Mouse (Mus musculus) kidney, postnatal 14 days (tissue): ENCODE measurements around the gene Gtf2h1.
A peak's percentile ranks its signal among the peaks of the same experiment; 100 is the strongest.

ENCODE experiments used
- DNase-seq: peaks from one replicate; pipeline ENCODE4 v3.0.0; 2022; ENCODE audit warnings: mixed read lengths

Gene Gtf2h1

DNA sequence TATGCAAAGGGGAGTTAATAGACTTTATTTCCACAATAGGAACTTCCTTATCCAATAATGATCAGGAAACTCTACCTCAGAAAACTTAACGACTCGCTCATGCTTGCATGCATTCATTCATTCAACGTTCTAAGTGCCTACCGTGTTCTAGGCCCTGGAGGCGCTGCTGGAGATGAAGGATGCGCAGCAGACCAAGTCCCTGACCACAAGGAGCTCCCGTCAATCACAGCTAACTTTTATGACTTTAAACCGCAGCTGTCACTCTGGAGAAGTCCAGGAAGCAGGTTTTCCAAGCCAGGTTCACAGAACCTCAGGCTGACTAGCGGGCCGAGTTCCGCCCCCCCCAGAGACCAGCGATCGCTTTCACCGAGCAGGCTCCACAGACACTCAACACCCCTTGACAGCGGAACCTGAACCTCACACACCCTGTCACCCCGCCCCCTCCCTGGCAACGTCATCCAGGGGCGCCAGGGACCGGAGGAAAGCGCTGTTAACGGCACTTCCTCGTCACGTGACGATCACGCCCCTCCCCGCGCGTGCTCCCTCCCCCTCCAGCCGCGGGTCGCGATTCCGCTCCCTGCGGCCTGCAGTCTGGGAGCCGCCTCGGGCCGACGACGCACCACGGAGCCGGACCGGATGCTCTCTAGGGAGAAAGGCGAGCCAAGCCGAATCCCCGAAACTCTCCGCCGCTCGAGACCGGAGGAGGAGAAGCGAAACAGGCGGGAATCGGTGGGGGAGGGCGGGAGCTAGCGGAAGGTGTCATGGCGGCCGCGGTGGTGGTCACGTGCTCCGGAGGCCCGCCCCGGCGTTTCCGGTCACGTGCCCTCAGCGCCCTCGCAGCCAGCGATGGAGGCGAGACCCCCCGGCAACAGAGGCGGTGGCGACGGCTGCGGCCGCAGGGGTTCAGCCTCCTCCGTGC, at the start of gene Gtf2h1, which contains the start of gene Hps5:
TSS of gene Gtf2h1 (plus strand) at position 817 of the 919 bp plus-strand sequence.
TSS of gene Hps5 (minus strand) at position 778 of the 919 bp plus-strand sequence.
- peak; percentile 98 for DNase-seq

GRCm38 (mm10) chr7:46746381-46746780, 49.5 kb upstream of the Gtf2h1 start:
- no peak for DNase-seq

- DNase-seq = no peak
Measured at GRCm38 (mm10) chr7:46748459-46748858, 47.4 kb upstream of the Gtf2h1 start.

DNA sequence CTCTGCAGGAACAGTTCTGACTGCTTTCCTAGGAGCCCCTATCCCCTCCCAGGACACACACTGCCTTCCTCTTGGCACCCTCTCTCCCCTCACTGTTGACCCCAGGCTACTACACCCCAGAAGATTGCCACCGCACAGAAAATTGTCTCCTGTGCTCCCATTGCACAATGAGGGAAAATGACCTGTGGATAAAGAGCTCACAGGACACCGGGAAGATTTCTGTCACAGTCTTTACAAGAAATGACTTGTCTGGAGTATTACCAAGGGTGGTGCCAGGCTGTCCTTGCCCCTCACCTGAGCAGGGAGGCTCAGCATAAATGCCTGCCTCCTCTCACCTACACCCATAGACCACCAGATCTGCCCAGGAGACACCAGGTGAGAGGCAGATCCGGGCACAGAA, 44.4 kb upstream of the Gtf2h1 start, which contains the start of gene Saa2:
TSS of gene Saa2 (plus strand) at position 301 of the 400 bp plus-strand sequence.
- no peak for DNase-seq

DNA sequence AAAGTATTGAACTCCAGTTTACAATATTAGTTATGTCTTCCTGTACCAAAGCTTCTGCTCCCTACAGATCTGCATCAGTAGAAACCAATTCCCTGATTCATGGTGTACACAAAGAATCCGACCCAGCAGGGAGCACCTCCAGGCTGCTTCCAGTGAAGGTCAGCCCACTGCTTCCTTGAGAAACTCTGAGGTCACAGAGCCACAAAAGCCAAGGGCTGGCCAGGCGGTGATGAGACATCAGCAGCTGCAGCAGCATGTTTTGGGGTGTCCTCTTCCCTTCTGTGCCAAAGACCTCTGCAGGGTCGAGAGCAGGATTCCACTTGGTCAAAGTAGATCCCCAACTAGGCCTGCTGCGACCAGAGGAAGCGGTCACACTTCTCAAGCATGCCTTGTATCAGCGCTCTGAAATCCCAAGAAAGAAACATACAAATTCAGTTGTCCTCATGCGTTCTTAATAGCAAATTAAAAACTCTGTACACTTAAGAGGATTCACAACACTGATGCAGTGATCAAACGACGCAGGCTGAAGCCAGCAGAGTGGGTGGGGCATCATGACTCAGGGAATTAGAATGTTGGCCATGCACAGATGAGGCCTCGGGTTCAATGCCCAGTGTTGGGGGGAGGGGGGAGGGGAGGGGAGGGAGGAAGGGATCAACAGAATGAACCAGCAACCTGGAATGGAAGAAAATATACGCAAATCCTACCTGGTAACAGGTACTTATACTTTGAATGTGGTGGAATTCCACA, 34.7 kb upstream of the Gtf2h1 start:
- no peak for DNase-seq

- no peak for DNase-seq
Measured at GRCm38 (mm10) chr7:46762601-46763000, 33.3 kb upstream of the Gtf2h1 start.

DNA sequence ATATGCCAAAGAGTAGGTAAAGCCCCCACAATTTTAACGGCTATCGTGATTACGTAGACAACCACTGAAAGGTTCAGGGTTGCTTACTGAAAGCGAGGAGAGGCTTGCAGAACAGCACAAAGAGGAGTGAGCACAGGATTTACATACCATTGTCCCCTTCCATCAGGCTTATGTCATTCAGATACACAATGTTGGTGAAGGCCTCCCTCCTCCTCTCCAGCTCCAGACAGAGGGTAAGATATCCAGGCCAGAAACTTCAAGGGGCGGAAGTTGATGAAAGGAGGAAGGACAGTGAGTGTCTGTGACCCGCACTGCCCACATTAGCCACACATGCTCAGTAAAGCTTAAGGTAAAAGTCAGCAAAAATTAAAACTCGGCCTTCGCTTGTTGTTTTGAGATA, 31.2 kb upstream of the Gtf2h1 start:
- no peak for DNase-seq

DNA sequence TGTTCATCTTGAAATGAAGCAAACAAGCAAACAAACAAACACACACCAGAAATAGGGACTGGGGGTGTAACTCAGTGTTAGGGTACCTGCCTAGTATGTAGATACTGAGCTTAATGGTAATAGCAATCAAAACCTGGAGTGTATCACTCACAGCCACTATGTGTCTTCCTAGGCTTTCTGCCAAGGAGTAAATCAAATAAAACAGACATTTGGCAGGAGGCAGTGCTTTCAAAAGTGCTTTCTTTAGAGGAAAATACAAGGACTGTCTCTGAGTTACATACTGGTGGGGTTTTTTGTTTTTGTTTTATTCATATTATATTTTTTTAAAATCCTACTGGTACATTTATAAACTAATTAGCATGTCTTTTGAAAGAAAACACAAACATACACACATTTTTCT, 28.5 kb upstream of the Gtf2h1 start:
- DNase-seq = no peak

- DNase-seq = no peak
Measured at GRCm38 (mm10) chr7:46768451-46768850, 27.5 kb upstream of the Gtf2h1 start.

GRCm38 (mm10) chr7:46770706-46771105, 25.2 kb upstream of the Gtf2h1 start:
- peak; percentile 60 for DNase-seq

GRCm38 (mm10) chr7:46789177-46789849, 6.6 kb upstream of the Gtf2h1 start:
- DNase-seq = no peak

- peak; percentile 29 for DNase-seq
Measured at GRCm38 (mm10) chr7:46793871-46794270, 2.0 kb upstream of the Gtf2h1 start.

DNA sequence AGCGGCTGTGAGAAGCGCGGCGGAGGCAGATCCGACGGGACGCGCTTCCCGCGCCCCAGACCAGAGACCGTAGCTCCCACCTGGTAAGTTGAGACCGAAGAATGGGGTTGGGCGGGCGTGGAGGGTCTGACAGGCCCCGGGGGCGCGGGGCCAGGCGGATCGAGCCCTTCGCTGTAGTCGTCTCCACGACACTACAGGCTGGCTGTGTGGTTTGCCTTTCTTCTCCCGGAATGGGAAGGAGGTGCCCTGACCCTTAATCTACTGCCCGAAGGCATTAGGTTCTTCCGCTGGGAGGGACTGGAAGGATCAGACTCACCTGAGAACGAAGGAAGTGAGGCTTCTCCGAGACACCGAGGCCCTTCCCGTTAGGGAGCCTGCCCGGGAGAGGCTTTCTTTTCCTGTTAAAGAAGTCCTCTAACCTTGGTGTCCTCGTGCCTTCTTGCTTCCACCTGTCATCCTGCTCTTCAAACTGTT, 340 bp downstream of the Gtf2h1 start:
- DNase-seq = no peak

GRCm38 (mm10) chr7:46796779-46797178, 876 bp downstream of the Gtf2h1 start:
- no peak for DNase-seq

GRCm38 (mm10) chr7:46810325-46810724, 14.4 kb downstream of the Gtf2h1 start:
- no peak for DNase-seq

DNA sequence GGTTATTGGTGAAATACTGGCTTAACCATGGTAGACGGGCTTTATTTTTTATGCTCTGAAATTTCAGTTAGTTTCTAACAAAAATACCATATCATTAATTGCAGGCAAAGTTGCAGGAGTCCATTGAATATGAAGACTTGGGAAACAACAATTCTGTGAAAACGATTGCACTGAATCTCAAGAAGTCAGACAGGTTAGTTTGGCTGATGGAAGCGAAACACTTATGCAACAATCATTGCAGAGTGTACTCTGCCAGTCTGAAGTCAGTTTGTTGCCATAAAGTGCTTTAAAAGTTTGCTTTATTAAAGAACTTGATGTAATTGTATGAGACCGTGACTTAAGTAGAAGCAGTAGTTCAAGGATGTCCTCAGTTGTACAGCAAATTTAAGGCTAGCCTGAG, 18.1 kb downstream of the Gtf2h1 start:
- no peak for DNase-seq

GRCm38 (mm10) chr7:46820876-46821632, 25.2 kb downstream of the Gtf2h1 start:
- DNase-seq = peak; percentile 55

DNA sequence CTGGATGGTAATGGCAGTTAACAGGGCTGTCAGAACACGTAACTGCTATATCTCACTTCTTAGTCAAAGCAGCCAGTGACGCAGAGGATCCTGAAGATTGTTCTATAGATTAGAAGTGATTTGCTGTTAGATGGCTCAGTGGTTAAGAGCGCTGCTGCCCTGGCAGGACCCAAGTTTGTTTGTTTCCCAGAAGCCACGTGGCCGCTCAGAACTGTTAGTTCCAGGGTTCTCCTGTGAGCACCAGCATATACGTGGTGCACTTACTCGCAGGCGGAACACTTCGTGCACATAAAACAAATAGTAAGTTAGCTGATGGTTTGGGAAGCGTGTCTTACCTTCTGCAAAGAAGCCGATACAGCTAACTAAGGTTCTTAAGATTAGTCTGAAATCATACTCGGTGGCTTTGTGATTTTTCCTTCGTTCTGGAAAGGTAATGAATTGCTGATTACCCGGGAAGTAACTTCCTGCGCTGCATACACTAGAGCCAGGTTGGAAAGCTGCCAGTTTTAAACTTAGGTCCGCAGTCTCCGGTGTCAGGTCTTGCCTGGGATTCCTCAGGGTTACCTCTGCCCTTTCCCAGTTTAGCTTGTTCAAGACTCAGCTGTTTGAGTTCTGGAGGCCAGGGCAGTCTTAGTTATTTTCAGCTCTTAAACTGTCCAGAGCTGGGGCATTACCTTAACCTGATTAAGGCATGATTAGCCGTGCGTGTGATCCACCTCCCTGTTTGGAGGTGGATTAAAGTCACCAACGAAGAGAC, 31.3 kb downstream of the Gtf2h1 start:
- peak; percentile 69 for DNase-seq

DNA sequence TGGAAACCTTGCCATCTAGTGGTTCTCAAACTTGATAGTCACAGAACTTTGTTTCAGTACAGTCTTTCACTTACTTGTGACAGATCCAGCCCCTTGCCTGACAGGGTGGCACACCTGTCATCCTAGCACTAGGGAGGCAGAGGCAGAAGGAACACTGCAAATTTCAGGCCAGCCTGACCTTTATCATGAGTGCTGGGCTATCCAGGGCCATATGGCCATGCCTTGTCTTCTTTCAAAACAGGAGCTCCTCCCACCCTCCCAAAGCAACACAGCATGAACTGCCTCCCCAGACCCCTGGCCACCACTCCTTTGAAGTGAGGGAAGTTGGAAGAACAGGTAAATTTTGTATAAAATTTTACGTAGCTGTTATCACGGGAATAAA, 31.9 kb downstream of the Gtf2h1 start:
- no peak for DNase-seq

- no peak for DNase-seq
Measured at GRCm38 (mm10) chr7:46829911-46830310, 34.0 kb downstream of the Gtf2h1 start.

GRCm38 (mm10) chr7:46830799-46831590, 35.1 kb downstream of the Gtf2h1 start:
- peak; percentile 51 for DNase-seq
